Mouse (Mus musculus) myocyte (in vitro differentiated cells): ENCODE data around the gene Pdhx.

ENCODE experiments used
- CEBPB ChIP-seq: IDR thresholded peaks from 2 replicates; pipeline ENCODE4 v1.6.1; 2011; ENCODE audit warnings: mild to moderate bottlenecking, moderate library complexity; ENCODE audit not compliant: poor library complexity, insufficient read depth, severe bottlenecking
- MAX ChIP-seq: IDR thresholded peaks from one replicate; pipeline ENCODE4 v1.6.1; 2011; ENCODE audit warnings: low read depth, mild to moderate bottlenecking, control low read depth
- MYOD1 ChIP-seq, 3 experiments: IDR thresholded peaks; one replicate each; pipeline ENCODE4 v1.6.1; 2011; ENCODE audit warnings: control low read depth in 2 of 3, low read depth in 2 of 3, mild to moderate bottlenecking in 2 of 3, moderate library complexity in 1 of 3; ENCODE audit not compliant: insufficient read length in 2 of 3, control insufficient read depth in 1 of 3
- MYOG ChIP-seq, 3 experiments: IDR thresholded peaks; one replicate each; pipeline ENCODE4 v1.6.1; 2011; ENCODE audit warnings: control low read depth in 2 of 3, low read depth in 2 of 3, mild to moderate bottlenecking in 2 of 3; ENCODE audit not compliant: insufficient read length in 2 of 3, control insufficient read depth in 1 of 3, insufficient read depth in 1 of 3
- POLR2A ChIP-seq: IDR thresholded peaks from one replicate; pipeline ENCODE4 v1.6.1; 2011; ENCODE audit warnings: low read depth, mild to moderate bottlenecking, control low read depth, moderate library complexity; ENCODE audit not compliant: insufficient read length
- POLR2AphosphoS2 ChIP-seq: IDR thresholded peaks from one replicate; pipeline ENCODE4 v1.6.1; 2011; ENCODE audit warnings: low read depth, control low read depth; ENCODE audit not compliant: insufficient read length
- REST ChIP-seq: IDR thresholded peaks from one replicate; pipeline ENCODE4 v1.6.1; 2011; ENCODE audit warnings: mild to moderate bottlenecking, control low read depth, moderate library complexity; ENCODE audit not compliant: insufficient read depth, insufficient read length
- SRF ChIP-seq: IDR thresholded peaks from one replicate; pipeline ENCODE4 v1.6.1; 2011; ENCODE audit warnings: low read depth; ENCODE audit not compliant: control insufficient read depth, insufficient read length
- TCF12 ChIP-seq: IDR thresholded peaks from one replicate; pipeline ENCODE4 v1.6.1; 2011; ENCODE audit warnings: mild to moderate bottlenecking, control low read depth; ENCODE audit not compliant: poor library complexity, insufficient read depth, severe bottlenecking
- TCF3 ChIP-seq: IDR thresholded peaks from one replicate; pipeline ENCODE4 v1.6.1; 2011; ENCODE audit warnings: low read depth, control low read depth; ENCODE audit not compliant: insufficient read length
- USF1 ChIP-seq: IDR thresholded peaks from one replicate; pipeline ENCODE4 v1.6.1; 2011; ENCODE audit warnings: low read depth, mild to moderate bottlenecking, control low read depth, moderate library complexity

DNA sequence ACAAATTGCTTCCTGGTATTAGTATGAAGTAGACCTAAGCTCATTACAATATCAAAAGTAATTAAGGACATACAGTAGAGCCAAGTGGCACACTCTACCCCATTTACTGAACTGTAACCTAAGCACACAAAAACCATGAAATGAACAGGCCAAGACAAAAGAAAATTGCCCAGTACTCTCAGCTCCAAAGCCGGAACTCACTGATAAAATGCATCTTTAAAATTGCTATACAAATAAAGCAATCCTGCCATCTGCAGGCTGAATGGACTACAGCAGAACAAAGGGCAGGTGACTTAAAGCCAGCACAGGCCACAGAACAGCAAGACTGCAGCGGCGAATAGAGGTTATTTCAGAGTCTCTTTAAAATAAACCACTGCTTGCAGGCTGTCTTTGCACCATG is 10.4 kb downstream of the Pdhx start:
- TF ChIP-seq POLR2A (no peak), CEBPB (no peak), MYOG (IDR thresholded peaks at IDR 0.05; ENCODE audit: control insufficient read depth in 1 of 3, insufficient read depth in 1 of 3, insufficient read length in 2 of 3, low read depth in 2 of 3) (no peak), SRF (no peak), MYOD1 (IDR thresholded peaks at IDR 0.05; ENCODE audit: control insufficient read depth in 1 of 3, insufficient read length in 2 of 3, low read depth in 2 of 3) (no peak), POLR2AphosphoS2 (no peak), USF1 (no peak), TCF12 (no peak), MAX (no peak), REST (no peak), TCF3 (no peak)
